Mouse (Mus musculus): ENCODE measurements around the gene Olfr749.
"Not testable (repeated sequence)": the region's sequence is repeated elsewhere in the genome, so short reads cannot be mapped to it uniquely, and the experiment has no call there.

The Olfr749 gene

GRCm38 (mm10) chr14:50744994-50745393 is at the start of gene Olfr749:
Olfr749 (minus strand) TSS chr14:50745094.
- no peak for DNase-seq (ENCODE audit: low spot score)

- DNase-seq (ENCODE audit: low spot score), result no peak
Measured at GRCm38 (mm10) chr14:50788157-50788556, 43.3 kb upstream of the Olfr749 start.

GRCm38 (mm10) chr14:50785251-50785637 is 40.4 kb upstream of the Olfr749 start, which contains the start of gene Ttc5:
Ttc5 (minus strand) TSS chr14:50785519.
- DNase-seq (ENCODE audit: low spot score), result peak; percentile 89

GRCm38 (mm10) chr14:50784391-50785250 is 39.7 kb upstream of the Olfr749 start:
- no peak for DNase-seq (ENCODE audit: low spot score)

GRCm38 (mm10) chr14:50782166-50782565 is 37.3 kb upstream of the Olfr749 start:
- no peak for DNase-seq (ENCODE audit: low spot score)

- DNase-seq (ENCODE audit: low spot score), result no peak
Measured at GRCm38 (mm10) chr14:50771342-50771741, 26.4 kb upstream of the Olfr749 start.

- no peak for DNase-seq (ENCODE audit: low spot score)
Measured at GRCm38 (mm10) chr14:50765736-50766135, 20.8 kb upstream of the Olfr749 start.

GRCm38 (mm10) chr14:50758416-50759085 is 13.7 kb upstream of the Olfr749 start:
- no peak for DNase-seq (ENCODE audit: low spot score)

- no peak for DNase-seq (ENCODE audit: low spot score)
Measured at GRCm38 (mm10) chr14:50741584-50741983, 3.3 kb downstream of the Olfr749 start.

GRCm38 (mm10) chr14:50740334-50740733 is 4.6 kb downstream of the Olfr749 start:
- DNase-seq (ENCODE audit: low spot score), result no peak

GRCm38 (mm10) chr14:50722371-50722770 is 22.5 kb downstream of the Olfr749 start:
- DNase-seq (ENCODE audit: low spot score), result not testable (repeated sequence)

- not testable (repeated sequence) for DNase-seq (ENCODE audit: low spot score)
Measured at GRCm38 (mm10) chr14:50719875-50720274, 25.0 kb downstream of the Olfr749 start.

- DNase-seq (ENCODE audit: low spot score), result no peak
Measured at GRCm38 (mm10) chr14:50707073-50707472, 37.8 kb downstream of the Olfr749 start, which contains the start of gene Olfr748. Olfr748 (plus strand) TSS chr14:50707373.

- no peak for DNase-seq (ENCODE audit: low spot score)
Measured at GRCm38 (mm10) chr14:50693106-50693505, 51.8 kb downstream of the Olfr749 start, which contains the start of gene Olfr747. Olfr747 (minus strand) TSS chr14:50693206.

Measured in spleen, adult 12 weeks (tissue).